Mouse (Mus musculus): ENCODE data around the gene Farsa.
"Not testable (repeated sequence)": the region's sequence is repeated elsewhere in the genome, so short reads cannot be mapped to it uniquely, and the experiment has no call there.

Gene Farsa

GRCm38 (mm10) chr8:84856864-84857441 is at the start of gene Farsa:
Farsa (plus strand) TSS chr8:84856989.
- peak; percentile 92 to 95 for DNase-seq

- DNase-seq = no peak
Measured at GRCm38 (mm10) chr8:84809109-84809940, 47.5 kb upstream of the Farsa start.

- DNase-seq = no peak
Measured at GRCm38 (mm10) chr8:84809941-84810280, 46.9 kb upstream of the Farsa start.

- DNase-seq = peak; percentile 99
Measured at GRCm38 (mm10) chr8:84810896-84811295, 45.9 kb upstream of the Farsa start.

- DNase-seq = peak in 1 of 2 experiments; percentile 34
Measured at GRCm38 (mm10) chr8:84811303-84811702, 45.5 kb upstream of the Farsa start.

GRCm38 (mm10) chr8:84813059-84813458 is 43.7 kb upstream of the Farsa start:
- DNase-seq = peak; percentile 90 to 93

GRCm38 (mm10) chr8:84813830-84814229 is 43.0 kb upstream of the Farsa start:
- DNase-seq = peak in 1 of 2 experiments; percentile 27

- no peak for DNase-seq
Measured at GRCm38 (mm10) chr8:84814240-84814554, 42.6 kb upstream of the Farsa start.

- DNase-seq = peak; percentile 65 to 76
Measured at GRCm38 (mm10) chr8:84814555-84815441, 42.0 kb upstream of the Farsa start.

- DNase-seq = peak; percentile 98 to 99
Measured at GRCm38 (mm10) chr8:84815547-84815946, 41.2 kb upstream of the Farsa start.

GRCm38 (mm10) chr8:84816117-84816516 is 40.7 kb upstream of the Farsa start:
- peak in 1 of 2 experiments; percentile 32 for DNase-seq

GRCm38 (mm10) chr8:84822723-84823122 is 34.1 kb upstream of the Farsa start, which contains the start of gene Dand5:
Dand5 (minus strand) TSS chr8:84822823.
- DNase-seq = no peak

GRCm38 (mm10) chr8:84823653-84824052 is 33.1 kb upstream of the Farsa start:
- DNase-seq = peak; percentile 83 to 88

- no peak for DNase-seq
Measured at GRCm38 (mm10) chr8:84825636-84826035, 31.2 kb upstream of the Farsa start.

- DNase-seq = not testable (repeated sequence)
Measured at GRCm38 (mm10) chr8:84826518-84826917, 30.3 kb upstream of the Farsa start.

- DNase-seq = peak in 1 of 2 experiments; percentile 51
Measured at GRCm38 (mm10) chr8:84831490-84831889, 25.3 kb upstream of the Farsa start, which contains the start of gene Gadd45gip1. Gadd45gip1 (plus strand) TSS chr8:84831522.

- DNase-seq = peak; percentile 90 to 92
Measured at GRCm38 (mm10) chr8:84832034-84832717, 24.6 kb upstream of the Farsa start.

GRCm38 (mm10) chr8:84832759-84833742 is 23.7 kb upstream of the Farsa start:
- peak; percentile 8 to 19 for DNase-seq

GRCm38 (mm10) chr8:84834002-84834865 is 22.6 kb upstream of the Farsa start:
- DNase-seq = peak in 1 of 2 experiments; percentile 57
